Mouse (Mus musculus) Patski (cell line): Measurements from ENCODE around the gene Mapk9. TPM values are rescaled to one million over a fixed set of nuclear protein-coding genes. Genes with fewer than 3 reads are reported as not detected.
"Not testable (repeated sequence)": the region's sequence is repeated elsewhere in the genome, so short reads cannot be mapped to it uniquely, and the experiment has no call there.

Experiments
- ATAC-seq: fragments of 100-300 bp; one replicate; pipeline ENCODE4 v1.8.0; 2021
- CTCF ChIA-PET: fragments of 350-600 bp; sonication (Branson Sonifier 250); formaldehyde crosslinking; loops from one replicate; lab custom pipeline; 2022; ENCODE audit warnings: inconsistent platforms; lab: Charles Lee
- POLR2A ChIA-PET: fragments of 350-600 bp; sonication (Branson Sonifier 250); formaldehyde crosslinking; loops from one replicate; lab custom pipeline; 2022; ENCODE audit warnings: antibody characterized with exemption, inconsistent platforms; lab: Charles Lee
- DNase-seq: peaks from one replicate; pipeline ENCODE4 v3.0.0-alpha.2; 2011; ENCODE audit warnings: low read depth, low spot score
- H3K27me3 ChIP-seq: fragments of 371-371 bp; one replicate; pipeline ENCODE4 v1.5.1; 2021
- CTCF ChIP-seq: fragments of 100-300 bp; IDR thresholded peaks from one replicate; pipeline ENCODE4 v1.5.1; 2021
- in situ Hi-C: fragments of 300-500 bp; cut with MboI; formaldehyde crosslinking; loops from 3 replicates; pipeline ENCODE4 v1.11.1; 2018; ENCODE audit warnings: low pct_unique_long_range_greater_than_20kb, mixed read lengths
- polyA plus RNA-seq: library from polyadenylated mRNA; unstranded; gene quantifications from one replicate; pipeline ENCODE4 v1.2.3, GENCODE M21; 2021

Mapk9 gene
- 48.5 TPM for polyA plus RNA-seq

DNA sequence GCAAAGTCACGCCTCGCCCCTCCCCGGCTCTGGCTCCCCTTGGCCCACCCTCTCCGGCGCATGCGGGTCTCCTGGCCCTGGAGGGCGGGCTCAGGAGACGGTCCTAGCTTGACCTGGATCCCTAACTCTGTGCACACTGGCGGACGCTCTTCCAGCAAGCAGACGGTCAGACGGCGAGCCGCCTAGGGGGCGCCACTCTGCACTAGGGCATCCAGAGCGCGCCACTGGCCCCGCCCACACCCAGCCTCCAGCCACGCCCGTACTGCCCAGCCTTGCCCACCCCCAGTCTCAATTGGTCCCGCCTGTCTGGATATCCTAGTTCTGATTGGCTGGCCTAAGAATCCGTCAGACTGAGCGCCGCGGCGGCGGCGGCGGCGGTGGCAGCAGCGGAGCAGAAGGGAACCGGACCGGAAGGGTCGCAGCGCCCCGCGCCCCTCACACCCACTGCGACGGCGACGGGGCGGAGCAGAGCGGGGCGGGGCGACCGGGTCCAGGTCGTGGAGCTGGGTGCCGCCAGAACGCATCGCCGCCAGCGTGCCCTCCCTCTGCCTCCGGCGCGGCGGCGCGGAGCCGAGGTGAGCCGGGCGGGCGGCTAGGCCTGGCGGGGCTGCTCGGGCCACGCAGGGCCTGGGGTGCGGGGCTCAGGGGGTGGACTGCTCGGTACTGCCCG lies at the start of gene Mapk9:
TSS of gene Mapk9 (plus strand) at position 351 of the 670 bp plus-strand sequence.
- POLR2A ChIA-PET: interaction anchor here (0.8 kb wide), 1 partner anchor 10 kb away, joined by 3 read pairs; no protein-coding TSS in a partner anchor
- H3K27me3 ChIP-seq: peaks cover 2% of the 10 kb centered on the region
- DNase-seq (peak; percentile 80), ATAC-seq (peak; percentile 98)
- CTCF ChIA-PET: interaction anchor here (1.0 to 1.6 kb wide), 3 partner anchors 11 to 125 kb away, joined by 3 to 6 read pairs (median 6); no protein-coding TSS in a partner anchor
- TF ChIP-seq CTCF: peak; percentile 99
- in situ Hi-C loops: loop anchor here (5.0 kb wide), 1 partner anchor 129 kb away; no protein-coding TSS in a partner anchor

DNA sequence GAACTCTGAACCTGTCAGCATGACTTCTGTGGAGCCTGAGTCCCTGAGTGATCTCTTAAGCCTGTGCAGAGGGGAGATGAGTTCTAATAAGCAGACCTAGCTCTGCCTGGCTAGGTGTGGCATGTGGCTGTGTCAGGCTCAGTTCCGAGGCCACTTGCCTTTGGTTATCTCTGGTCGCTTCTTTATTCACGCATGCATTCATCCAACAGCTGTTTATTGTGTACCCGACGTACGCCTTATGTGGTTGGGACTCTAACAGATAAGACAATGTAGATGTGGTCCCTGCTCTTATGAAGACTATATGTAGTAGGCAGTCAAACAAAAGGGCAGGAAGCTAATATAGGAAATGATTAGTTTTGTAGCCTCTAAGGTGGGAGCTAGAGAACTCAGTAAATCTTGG lies 47.6 kb upstream of the Mapk9 start:
- DNase-seq: no peak
- in situ Hi-C loops: no loop called here
- peaks cover 69% of the 10 kb centered on the region for H3K27me3 ChIP-seq
- ChIA-PET CTCF (interaction anchor here (1.2 kb wide), 1 partner anchor 23 kb away, joined by 3 read pairs; no protein-coding TSS in a partner anchor), POLR2A (no interaction called here)
- no peak for ATAC-seq
- no peak for TF ChIP-seq CTCF

DNA sequence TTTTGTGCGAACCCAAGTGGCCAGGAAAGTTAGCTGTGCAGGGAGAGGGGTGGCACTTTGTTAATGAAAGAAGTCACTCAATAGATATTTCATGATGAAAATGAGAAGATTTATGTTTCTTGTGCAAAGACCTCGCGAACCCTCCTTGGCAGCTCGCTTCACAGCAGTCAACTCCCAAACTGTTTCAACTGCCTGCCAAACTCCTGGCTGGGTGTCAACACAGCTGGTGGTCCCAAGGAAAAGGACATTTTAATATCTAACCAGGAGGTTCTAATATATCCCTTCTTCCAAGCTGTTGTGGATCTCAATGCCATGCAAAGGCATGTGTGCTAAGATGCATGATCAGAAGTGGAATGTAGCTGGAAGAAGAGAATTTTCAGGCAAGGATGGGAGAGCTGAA lies 45.0 kb upstream of the Mapk9 start:
- in situ Hi-C loops: no loop called here
- peaks cover 57% of the 10 kb centered on the region for H3K27me3 ChIP-seq
- TF ChIP-seq CTCF: no peak
- DNase-seq: no peak
- CTCF ChIA-PET: interaction anchor here (1.1 to 1.6 kb wide), 2 partner anchors 22 to 25 kb away, joined by 3 to 4 read pairs; no protein-coding TSS in a partner anchor
- POLR2A ChIA-PET: no interaction called here
- no peak for ATAC-seq

DNA sequence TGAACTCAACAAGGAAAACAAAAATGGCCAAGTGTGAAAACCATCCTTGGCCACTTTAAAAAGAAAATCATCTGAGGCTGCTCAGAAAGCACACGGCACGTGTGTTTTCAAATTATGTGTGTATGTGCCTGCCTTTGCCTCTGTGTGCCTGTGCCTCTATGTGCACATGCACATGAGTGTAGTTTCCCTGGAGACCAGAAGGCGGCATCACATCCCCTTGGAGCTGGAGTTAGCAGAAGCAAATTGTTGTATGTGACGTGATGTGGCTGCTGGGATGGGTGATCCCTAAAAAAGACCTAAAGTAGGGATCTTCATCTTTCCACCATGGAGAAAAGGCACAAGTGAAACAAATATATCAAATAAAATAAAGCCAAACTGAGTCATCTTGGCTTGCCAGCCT lies 42.8 kb upstream of the Mapk9 start:
- ChIA-PET CTCF (no interaction called here), POLR2A (no interaction called here)
- peaks cover 41% of the 10 kb centered on the region for H3K27me3 ChIP-seq
- in situ Hi-C loops: no loop called here
- no peak for ATAC-seq
- TF ChIP-seq CTCF: no peak
- no peak for DNase-seq

DNA sequence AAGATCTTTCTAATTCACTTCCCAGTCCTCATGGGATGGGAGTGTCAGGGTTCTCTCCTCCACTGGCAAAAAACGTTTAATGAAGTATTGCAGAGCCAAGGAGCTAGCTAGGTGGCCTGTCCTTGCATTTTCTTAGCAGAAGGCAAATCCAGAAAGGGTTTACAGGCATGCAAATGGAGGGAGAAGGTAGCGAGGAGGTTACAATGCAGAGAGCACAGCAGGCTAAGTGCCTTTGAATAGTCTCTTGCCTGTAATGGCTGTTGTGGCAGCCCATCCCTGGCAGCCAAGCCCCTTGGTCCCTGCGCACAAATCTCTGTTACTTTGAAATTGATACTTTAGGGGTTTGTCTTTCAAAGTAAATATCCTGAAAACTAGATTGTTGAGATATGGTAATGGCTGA lies 40.3 kb upstream of the Mapk9 start:
- TF ChIP-seq CTCF: no peak
- DNase-seq: no peak
- peaks cover 33% of the 10 kb centered on the region for H3K27me3 ChIP-seq
- POLR2A ChIA-PET: no interaction called here
- CTCF ChIA-PET: no interaction called here
- no peak for ATAC-seq
- in situ Hi-C loops: no loop called here

DNA sequence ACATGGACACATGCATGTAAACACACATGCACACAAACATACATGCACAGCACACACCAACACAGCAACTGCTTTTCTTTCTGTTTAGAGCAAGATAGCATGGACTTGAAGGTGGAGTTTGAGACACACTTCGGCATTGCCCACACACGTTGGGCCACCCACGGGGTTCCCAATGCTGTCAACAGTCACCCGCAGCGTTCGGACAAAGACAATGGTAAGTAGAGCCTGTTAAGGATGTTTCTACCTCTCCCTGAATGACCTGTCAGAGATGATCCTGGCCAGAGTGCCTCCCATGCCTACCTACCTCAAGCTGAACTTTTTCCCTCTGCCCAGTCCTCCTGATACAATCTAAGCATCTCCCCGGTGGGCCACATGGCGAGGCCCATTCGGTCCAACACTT lies 37.6 kb upstream of the Mapk9 start:
- no peak for ATAC-seq
- in situ Hi-C loops: no loop called here
- TF ChIP-seq CTCF: no peak
- H3K27me3 ChIP-seq: peaks cover 35% of the 10 kb centered on the region
- no peak for DNase-seq
- POLR2A ChIA-PET: no interaction called here
- CTCF ChIA-PET: no interaction called here

DNA sequence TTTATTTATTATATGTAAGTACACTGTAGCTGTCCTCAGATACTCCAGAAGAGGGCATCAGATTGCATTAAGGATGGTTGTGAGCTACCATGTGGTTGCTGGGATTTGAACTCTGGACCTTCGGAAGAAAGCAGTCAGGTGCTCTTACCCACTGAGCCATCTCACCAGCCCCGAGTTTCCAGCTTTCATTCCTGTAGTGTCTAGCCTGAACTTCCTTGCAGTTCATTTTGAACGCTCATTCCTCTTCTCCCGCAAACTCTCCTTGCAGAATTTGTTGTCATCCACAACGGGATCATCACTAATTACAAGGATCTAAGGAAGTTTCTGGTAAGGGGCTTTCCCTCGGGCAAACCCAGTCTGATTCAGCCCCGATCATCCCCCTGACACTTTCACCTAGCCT lies 35.9 kb upstream of the Mapk9 start:
- CTCF ChIA-PET, DNase-seq, POLR2A ChIA-PET, in situ Hi-C loops, ATAC-seq: not testable (repeated sequence)
- H3K27me3 ChIP-seq: peaks cover 32% of the 10 kb centered on the region

DNA sequence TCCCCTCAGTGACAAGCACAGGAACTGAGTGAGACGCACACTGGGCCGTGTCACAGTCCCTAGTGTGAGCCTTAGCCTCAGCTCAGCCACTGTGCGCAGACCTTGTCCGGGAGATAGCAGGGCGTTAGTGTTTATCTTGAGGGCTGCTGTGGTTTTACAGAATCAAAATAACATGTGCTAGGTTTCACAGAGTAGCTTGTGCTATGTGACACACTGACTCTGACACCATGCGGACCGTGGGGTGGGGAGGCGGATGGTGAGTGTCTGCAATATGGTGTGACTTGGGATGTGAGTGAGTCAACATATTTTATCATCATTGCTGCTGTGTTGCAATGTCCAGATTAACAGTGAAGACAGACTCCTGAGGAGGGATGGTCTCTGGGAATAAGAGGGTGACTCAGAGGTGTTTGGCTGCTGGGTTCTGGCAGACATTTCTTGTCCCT lies 35.4 kb upstream of the Mapk9 start:
- CTCF ChIA-PET: no interaction called here
- ATAC-seq: peak; percentile 54
- no peak for DNase-seq
- in situ Hi-C loops: no loop called here
- H3K27me3 ChIP-seq: peaks cover 37% of the 10 kb centered on the region
- TF ChIP-seq CTCF: no peak
- POLR2A ChIA-PET: no interaction called here

DNA sequence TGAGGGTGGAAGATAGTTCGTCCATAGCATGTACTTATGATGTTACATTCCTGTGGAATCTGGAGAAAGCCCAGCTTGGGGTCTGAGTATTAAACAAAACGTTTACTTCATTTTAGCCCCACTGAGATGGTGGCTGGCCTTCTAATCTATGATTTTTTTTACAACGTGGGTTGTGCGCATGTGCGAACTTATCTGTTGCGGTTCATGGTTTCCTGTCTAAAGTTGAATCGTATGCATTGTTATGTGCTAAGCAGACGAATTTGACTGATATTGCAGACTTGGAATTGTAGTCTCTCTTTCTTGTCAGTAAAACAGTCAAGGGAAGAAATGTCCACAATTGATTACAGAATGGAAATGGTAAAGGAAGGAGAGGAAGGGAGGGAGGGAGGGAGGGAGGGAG lies 34.7 kb upstream of the Mapk9 start:
- DNase-seq (no peak), ATAC-seq (no peak)
- POLR2A ChIA-PET: no interaction called here
- no peak for TF ChIP-seq CTCF
- CTCF ChIA-PET: no interaction called here
- in situ Hi-C loops: no loop called here
- peaks cover 37% of the 10 kb centered on the region for H3K27me3 ChIP-seq

DNA sequence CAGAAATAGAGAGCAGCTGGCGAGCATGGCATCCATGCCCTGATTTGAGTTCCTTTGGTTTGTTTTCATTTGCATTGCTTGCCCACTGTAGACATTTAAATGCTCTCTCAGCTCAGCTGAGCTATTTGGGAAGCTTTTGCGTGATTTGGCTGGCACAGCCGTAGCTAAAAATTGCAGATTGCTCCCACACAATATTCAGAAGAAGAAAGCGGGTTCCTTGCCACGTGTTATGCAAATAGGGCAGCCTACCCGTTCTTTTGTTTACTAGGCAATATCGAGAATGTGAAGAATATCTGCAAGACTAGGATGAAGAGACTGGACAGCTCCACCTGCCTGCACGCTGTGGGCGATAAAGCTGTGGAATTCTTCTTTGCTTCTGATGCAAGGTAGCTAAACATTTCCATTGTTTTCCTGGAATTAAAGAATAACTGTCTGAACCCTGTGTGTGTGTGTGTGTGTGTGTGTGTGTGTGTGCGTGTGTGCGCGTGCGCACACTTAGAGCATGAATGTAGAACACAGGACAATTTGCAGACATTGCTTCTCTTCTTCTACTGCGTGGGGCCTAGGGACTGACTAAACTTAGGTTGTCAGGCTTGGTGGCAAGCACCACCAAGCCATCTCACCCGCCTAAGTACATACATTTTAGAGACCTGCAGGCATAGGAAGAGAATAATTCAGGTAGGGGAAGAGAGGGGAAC lies 27.5 kb upstream of the Mapk9 start:
- no peak for ATAC-seq
- ChIA-PET CTCF (no interaction called here), POLR2A (no interaction called here)
- in situ Hi-C loops: no loop called here
- DNase-seq: no peak
- no peak for TF ChIP-seq CTCF
- H3K27me3 ChIP-seq: peaks cover 47% of the 10 kb centered on the region

DNA sequence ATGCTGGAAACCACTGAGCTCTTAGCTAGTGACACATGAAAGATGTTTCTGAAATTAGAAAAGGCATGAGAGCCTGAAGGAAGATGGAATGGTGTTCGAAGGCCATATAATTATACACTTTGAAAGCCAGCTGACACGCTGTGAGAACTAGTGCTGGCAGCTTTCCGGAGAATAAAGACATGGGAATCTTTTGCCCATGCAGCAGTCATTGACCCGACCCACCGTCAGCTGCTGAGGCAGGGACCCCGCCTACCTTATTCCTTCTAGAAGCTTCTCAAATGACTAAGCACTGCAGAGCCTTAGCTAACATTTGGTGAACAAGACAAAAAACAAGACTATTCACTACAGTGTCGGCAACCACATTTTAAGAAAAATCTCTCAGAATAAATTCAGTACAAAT lies 26.9 kb upstream of the Mapk9 start:
- CTCF ChIA-PET: no interaction called here
- H3K27me3 ChIP-seq: peaks cover 40% of the 10 kb centered on the region
- TF ChIP-seq CTCF: no peak
- ATAC-seq (no peak), DNase-seq (no peak)
- in situ Hi-C loops: no loop called here
- POLR2A ChIA-PET: no interaction called here
